Mouse (Mus musculus) olfactory bulb, adult 2 months (tissue): ENCODE data around the gene Chd6.

Experiments used
- CTCF ChIP-seq: fragments of 200-500 bp; IDR thresholded peaks from 2 replicates; pipeline ENCODE4 v1.5.1; 2012; ENCODE audit warnings: low read depth, mild to moderate bottlenecking, low read length, moderate library complexity; ENCODE audit not compliant: insufficient read depth
- POLR2A ChIP-seq: fragments of 200-500 bp; IDR thresholded peaks from 2 replicates; pipeline ENCODE4 v1.6.1; 2012; ENCODE audit warnings: mild to moderate bottlenecking, low read depth, low read length, moderate library complexity; ENCODE audit not compliant: insufficient read depth

- TF ChIP-seq POLR2A, result no peak
- TF ChIP-seq CTCF, result no peak
These were observed 18.0 kb downstream of the Chd6 start for GRCm38 (mm10) chr2:161090746-161091405.
